Mouse (Mus musculus) gastrocnemius, adult 8-10 months (tissue): ENCODE results near the gene Gpr142. TPM values are rescaled to one million over a fixed set of nuclear protein-coding genes. Genes with fewer than 3 reads are reported as not detected.

Experiments
- DNase-seq, 2 experiments: peaks; one replicate each; pipeline ENCODE4 v3.0.0; 2022; ENCODE audit warnings: low spot score in 2 of 2
- total RNA-seq, 4 experiments: library from RNA; stranded (reverse); gene quantifications; 2 replicates each; pipeline ENCODE4 v1.2.4; 2022

Gene Gpr142
- total RNA-seq: not detected

GRCm38 (mm10) chr11:114798624-114799023 is at the start of gene Gpr142:
Gene Gpr142 (plus strand): TSS chr11:114798924.
- no peak for DNase-seq

- peak in 1 of 2 experiments; percentile 59 for DNase-seq
Observed at GRCm38 (mm10) chr11:114764820-114765818, 33.6 kb upstream of the Gpr142 start, which contains the start of gene Kif19a. Gene Kif19a (plus strand): TSS chr11:114765388.

- DNase-seq: no peak
Observed at GRCm38 (mm10) chr11:114769911-114770310, 28.8 kb upstream of the Gpr142 start.

- DNase-seq: no peak
Observed at GRCm38 (mm10) chr11:114771896-114772295, 26.8 kb upstream of the Gpr142 start.

- no peak for DNase-seq
Observed at GRCm38 (mm10) chr11:114780076-114780475, 18.6 kb upstream of the Gpr142 start.

GRCm38 (mm10) chr11:114785892-114786291 is 12.8 kb upstream of the Gpr142 start:
- no peak for DNase-seq

- no peak for DNase-seq
Observed at GRCm38 (mm10) chr11:114786326-114786725, 12.4 kb upstream of the Gpr142 start.

- DNase-seq: no peak
Observed at GRCm38 (mm10) chr11:114787611-114788010, 11.1 kb upstream of the Gpr142 start.

GRCm38 (mm10) chr11:114789061-114789714 is 9.5 kb upstream of the Gpr142 start:
- DNase-seq: peak; percentile 56 to 65

- no peak for DNase-seq
Observed at GRCm38 (mm10) chr11:114789716-114790115, 9.0 kb upstream of the Gpr142 start.

- DNase-seq: no peak
Observed at GRCm38 (mm10) chr11:114790171-114790570, 8.6 kb upstream of the Gpr142 start.

- no peak for DNase-seq
Observed at GRCm38 (mm10) chr11:114790841-114791240, 7.9 kb upstream of the Gpr142 start.

- no peak for DNase-seq
Observed at GRCm38 (mm10) chr11:114791351-114791889, 7.3 kb upstream of the Gpr142 start.

- no peak for DNase-seq
Observed at GRCm38 (mm10) chr11:114791891-114792411, 6.8 kb upstream of the Gpr142 start.

- DNase-seq: no peak
Observed at GRCm38 (mm10) chr11:114792931-114793494, 5.7 kb upstream of the Gpr142 start.

- no peak for DNase-seq
Observed at GRCm38 (mm10) chr11:114793868-114794545, 4.7 kb upstream of the Gpr142 start.

- DNase-seq: no peak
Observed at GRCm38 (mm10) chr11:114794691-114795090, 4.0 kb upstream of the Gpr142 start.

GRCm38 (mm10) chr11:114795231-114795746 is 3.4 kb upstream of the Gpr142 start:
- no peak for DNase-seq

- DNase-seq: no peak
Observed at GRCm38 (mm10) chr11:114795848-114796322, 2.8 kb upstream of the Gpr142 start, which contains the start of gene Btbd17. Gene Btbd17 (minus strand): TSS chr11:114795945.

GRCm38 (mm10) chr11:114797176-114797575 is 1.5 kb upstream of the Gpr142 start:
- no peak for DNase-seq
